Mouse (Mus musculus): Measurements from ENCODE around the gene Far2. TPM values are rescaled to one million over a fixed set of nuclear protein-coding genes. Genes with fewer than 3 reads are reported as not detected.
A peak's percentile ranks its signal among the peaks of the same experiment; 100 is the strongest.

Gene Far2
- polyA plus RNA-seq, 1 experiment from 2014 or later = 3.8 TPM

DNA sequence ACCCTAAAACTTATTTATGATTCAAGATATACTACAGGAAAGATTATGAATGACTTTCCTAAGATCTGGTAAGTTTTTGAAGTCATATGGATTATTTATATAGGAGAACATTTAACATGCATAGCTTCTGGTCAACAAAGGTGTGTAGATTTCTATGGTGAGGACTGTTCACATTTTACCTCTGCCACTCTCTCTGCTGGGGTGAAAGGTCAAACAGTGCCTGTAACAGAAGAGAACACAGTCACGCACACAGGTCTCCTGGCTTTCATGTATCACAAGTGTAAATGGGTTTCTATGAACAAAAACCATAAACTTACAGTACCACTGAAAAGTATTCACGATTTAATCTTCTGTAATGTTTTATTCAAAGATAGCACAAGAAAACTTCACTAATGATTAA, 152.1 kb downstream of the Far2 start:
- Histone ChIP-seq H3K9ac (ENCODE audit: low read depth, low read length) (no peak overlapping the region), H3K4me2 (replicated peaks; ENCODE audit: low read depth, low read length) (no peak overlapping the region), H3K27ac (ENCODE audit: low read depth, low read length) (no peak overlapping the region), H3K4me1 (replicated peaks; ENCODE audit: control insufficient read depth, insufficient read depth, low read length) (no peaks in the 10 kb centered on the region), H3K9me3 (ENCODE audit: control insufficient read depth, low read length) (no peaks in the 10 kb centered on the region), H3K27me3 (ENCODE audit: control insufficient read depth, insufficient read depth, low read length) (no peaks in the 10 kb centered on the region), H3K4me3 (ENCODE audit: low read depth, low read length) (no peak overlapping the region), H3K36me3 (ENCODE audit: control insufficient read depth, insufficient read depth, low read length) (0 out of 2 replicates have a peak, but pooled peaks cover 3% of the 10 kb centered on the region)
- DNase-seq (ENCODE audit: low spot score) = no peak
- no peak for ATAC-seq (ENCODE audit: low FRiP score)
- WGBS = 88% methylated on average over 2 of the region's 2 CpGs

DNA sequence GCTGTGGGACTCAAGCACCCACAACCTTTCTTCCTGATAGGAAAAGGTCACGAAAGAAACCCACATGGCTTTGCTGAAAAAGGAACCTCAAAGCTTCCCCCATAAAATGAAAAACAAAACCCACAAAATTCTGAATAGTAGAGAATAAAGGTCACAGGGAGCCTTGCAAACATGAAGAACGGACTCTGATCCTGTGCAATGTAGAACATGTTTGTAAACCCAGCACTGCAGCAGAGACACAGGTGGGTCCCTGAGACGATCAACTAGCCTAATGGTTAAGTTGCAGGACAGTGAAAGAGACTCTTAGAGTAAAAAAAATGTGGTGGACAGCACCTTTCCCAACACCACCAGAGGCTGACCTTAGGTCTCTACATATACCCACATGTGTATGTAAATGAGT, 152.7 kb downstream of the Far2 start:
- no peak overlapping the region for H3K4me2 ChIP-seq (replicated peaks; ENCODE audit: low read depth, low read length)
- no peak overlapping the region for H3K4me3 ChIP-seq (ENCODE audit: low read depth, low read length)
- no peaks in the 10 kb centered on the region for H3K9me3 ChIP-seq (ENCODE audit: control insufficient read depth, low read length)
- no peak overlapping the region for H3K9ac ChIP-seq (ENCODE audit: low read depth, low read length)
- no peak overlapping the region for H3K27ac ChIP-seq (ENCODE audit: low read depth, low read length)
- H3K4me1 ChIP-seq (replicated peaks; ENCODE audit: control insufficient read depth, insufficient read depth, low read length) = no peaks in the 10 kb centered on the region
- H3K27me3 ChIP-seq (ENCODE audit: control insufficient read depth, insufficient read depth, low read length) = no peaks in the 10 kb centered on the region
- no peak for DNase-seq (ENCODE audit: low spot score)
- H3K36me3 ChIP-seq (ENCODE audit: control insufficient read depth, insufficient read depth, low read length) = 0 out of 2 replicates have a peak, but pooled peaks cover 3% of the 10 kb centered on the region
- WGBS = 95% methylated on average over 3 of the region's 3 CpGs
- no peak for ATAC-seq (ENCODE audit: low FRiP score)

- no peak for DNase-seq (ENCODE audit: low spot score)
- Histone ChIP-seq H3K4me1 (replicated peaks; ENCODE audit: control insufficient read depth, insufficient read depth, low read length) (no peaks in the 10 kb centered on the region), H3K36me3 (ENCODE audit: control insufficient read depth, insufficient read depth, low read length) (0 out of 2 replicates have a peak, but pooled peaks cover 3% of the 10 kb centered on the region), H3K9ac (ENCODE audit: low read depth, low read length) (no peak overlapping the region), H3K4me2 (replicated peaks; ENCODE audit: low read depth, low read length) (no peak overlapping the region), H3K4me3 (ENCODE audit: low read depth, low read length) (no peak overlapping the region), H3K27ac (ENCODE audit: low read depth, low read length) (no peak overlapping the region), H3K27me3 (ENCODE audit: control insufficient read depth, insufficient read depth, low read length) (no peaks in the 10 kb centered on the region), H3K9me3 (ENCODE audit: control insufficient read depth, low read length) (no peaks in the 10 kb centered on the region)
- no peak for ATAC-seq (ENCODE audit: low FRiP score)
- WGBS = 97% methylated on average over 1 of the region's 1 CpGs
Observed at GRCm38 (mm10) chr6:148205134-148205533, 158.1 kb downstream of the Far2 start.

GRCm38 (mm10) chr6:148207522-148207921, 160.5 kb downstream of the Far2 start:
- no peaks in the 10 kb centered on the region for H3K4me1 ChIP-seq (replicated peaks; ENCODE audit: control insufficient read depth, insufficient read depth, low read length)
- no peaks in the 10 kb centered on the region for H3K27me3 ChIP-seq (ENCODE audit: control insufficient read depth, insufficient read depth, low read length)
- DNase-seq (ENCODE audit: low spot score) = no peak
- no peaks in the 10 kb centered on the region for H3K9me3 ChIP-seq (ENCODE audit: control insufficient read depth, low read length)
- no peak overlapping the region for H3K4me3 ChIP-seq (ENCODE audit: low read depth, low read length)
- H3K27ac ChIP-seq (ENCODE audit: low read depth, low read length) = no peak overlapping the region
- 0 out of 2 replicates have a peak, but pooled peaks cover 3% of the 10 kb centered on the region for H3K36me3 ChIP-seq (ENCODE audit: control insufficient read depth, insufficient read depth, low read length)
- 86% methylated on average over 1 of the region's 1 CpGs for WGBS
- no peak overlapping the region for H3K9ac ChIP-seq (ENCODE audit: low read depth, low read length)
- no peak overlapping the region for H3K4me2 ChIP-seq (replicated peaks; ENCODE audit: low read depth, low read length)
- no peak for ATAC-seq (ENCODE audit: low FRiP score)

GRCm38 (mm10) chr6:148211391-148211876, 164.4 kb downstream of the Far2 start:
- no peaks in the 10 kb centered on the region for H3K36me3 ChIP-seq (ENCODE audit: control insufficient read depth, insufficient read depth, low read length)
- peak overlapping the region; percentile 87 for H3K27ac ChIP-seq (ENCODE audit: low read depth, low read length)
- 2% methylated on average over 51 of the region's 51 CpGs for WGBS
- DNase-seq (ENCODE audit: low spot score) (no peak), ATAC-seq (ENCODE audit: low FRiP score) (peak; percentile 71; the same call in 1 of the 2 replicates)
- no peaks in the 10 kb centered on the region for H3K27me3 ChIP-seq (ENCODE audit: control insufficient read depth, insufficient read depth, low read length)
- H3K4me1 ChIP-seq (replicated peaks; ENCODE audit: control insufficient read depth, insufficient read depth, low read length) = no peaks in the 10 kb centered on the region
- H3K4me2 ChIP-seq (replicated peaks; ENCODE audit: low read depth, low read length) = peak overlapping the region; percentile 48
- no peaks in the 10 kb centered on the region for H3K9me3 ChIP-seq (ENCODE audit: control insufficient read depth, low read length)
- H3K4me3 ChIP-seq (ENCODE audit: low read depth, low read length) = peak overlapping the region; percentile 75
- peak overlapping the region; percentile 93 for H3K9ac ChIP-seq (ENCODE audit: low read depth, low read length)

- Histone ChIP-seq H3K27ac (ENCODE audit: low read depth, low read length) (peak within 1 kb of the TSS; percentile 87), H3K9me3 (ENCODE audit: control insufficient read depth, low read length) (no peaks in the 10 kb centered on the region), H3K9ac (ENCODE audit: low read depth, low read length) (peak within 1 kb of the TSS; percentile 93), H3K36me3 (ENCODE audit: control insufficient read depth, insufficient read depth, low read length) (no peaks in the 10 kb centered on the region), H3K4me1 (replicated peaks; ENCODE audit: control insufficient read depth, insufficient read depth, low read length) (no peaks in the 10 kb centered on the region), H3K27me3 (ENCODE audit: control insufficient read depth, insufficient read depth, low read length) (no peaks in the 10 kb centered on the region), H3K4me3 (ENCODE audit: low read depth, low read length) (peak within 1 kb of the TSS; percentile 75), H3K4me2 (replicated peaks; ENCODE audit: low read depth, low read length) (peak within 1 kb of the TSS; percentile 54)
- under 1% methylated on average over 61 of the region's 61 CpGs for WGBS
- peak; percentile 99 for ATAC-seq (ENCODE audit: low FRiP score)
- DNase-seq (ENCODE audit: low spot score) = peak; percentile 99
Observed at GRCm38 (mm10) chr6:148211897-148212680, 165.0 kb downstream of the Far2 start, which contains the start of gene Ergic2. Gene Ergic2 (minus strand): TSS chr6:148212374.

DNA sequence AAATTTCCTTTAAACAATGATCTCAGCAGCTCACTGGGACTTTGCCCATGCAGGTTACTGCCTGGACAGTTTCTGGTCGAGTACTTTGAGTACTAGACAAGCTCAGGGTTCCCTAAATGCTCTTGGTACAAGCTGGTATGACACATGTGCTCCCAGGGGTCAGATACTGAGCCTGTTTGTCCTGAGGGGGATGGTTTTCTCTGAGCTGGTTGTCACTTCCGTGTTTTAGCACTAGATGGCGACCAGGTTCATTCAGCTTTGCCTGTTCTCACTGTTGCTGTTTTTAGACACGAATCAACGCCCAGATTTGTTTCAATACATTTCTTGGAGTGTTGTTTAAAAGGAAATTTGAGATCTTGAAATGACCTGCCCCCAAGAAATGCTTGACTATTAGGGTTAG, 167.7 kb downstream of the Far2 start:
- Histone ChIP-seq H3K36me3 (ENCODE audit: control insufficient read depth, insufficient read depth, low read length) (no peaks in the 10 kb centered on the region), H3K27me3 (ENCODE audit: control insufficient read depth, insufficient read depth, low read length) (no peaks in the 10 kb centered on the region), H3K9me3 (ENCODE audit: control insufficient read depth, low read length) (no peaks in the 10 kb centered on the region), H3K27ac (ENCODE audit: low read depth, low read length) (no peak overlapping the region), H3K4me1 (replicated peaks; ENCODE audit: control insufficient read depth, insufficient read depth, low read length) (no peaks in the 10 kb centered on the region), H3K4me3 (ENCODE audit: low read depth, low read length) (no peak overlapping the region), H3K9ac (ENCODE audit: low read depth, low read length) (no peak overlapping the region), H3K4me2 (replicated peaks; ENCODE audit: low read depth, low read length) (no peak overlapping the region)
- 16% methylated on average over 5 of the region's 5 CpGs for WGBS
- no peak for ATAC-seq (ENCODE audit: low FRiP score)
- DNase-seq (ENCODE audit: low spot score) = peak; percentile 71

DNA sequence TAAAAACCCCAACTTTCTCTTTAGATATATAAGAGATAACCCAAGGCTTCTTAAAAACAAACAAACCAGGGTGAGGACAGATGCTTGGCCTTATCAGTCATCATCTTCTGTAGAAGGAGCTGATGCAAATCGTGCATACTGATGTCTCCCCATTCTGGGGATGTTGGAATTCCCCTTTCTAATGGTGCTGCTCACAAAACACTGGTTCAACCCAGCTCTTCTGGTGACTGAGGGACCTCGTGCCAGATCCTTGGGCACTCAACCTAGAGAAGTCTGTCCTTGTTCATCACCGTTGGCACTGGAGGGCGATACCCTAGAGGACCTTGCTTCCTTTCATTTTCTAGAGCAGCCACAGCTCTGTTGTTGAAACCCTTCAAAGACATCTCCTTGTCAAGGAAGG, 169.7 kb downstream of the Far2 start:
- 86% methylated on average over 4 of the region's 4 CpGs for WGBS
- no peak for DNase-seq (ENCODE audit: low spot score)
- H3K4me2 ChIP-seq (replicated peaks; ENCODE audit: low read depth, low read length) = no peak overlapping the region
- H3K4me3 ChIP-seq (ENCODE audit: low read depth, low read length) = no peak overlapping the region
- no peak overlapping the region for H3K27ac ChIP-seq (ENCODE audit: low read depth, low read length)
- no peak overlapping the region for H3K9ac ChIP-seq (ENCODE audit: low read depth, low read length)
- H3K27me3 ChIP-seq (ENCODE audit: control insufficient read depth, insufficient read depth, low read length) = no peaks in the 10 kb centered on the region
- H3K9me3 ChIP-seq (ENCODE audit: control insufficient read depth, low read length) = no peaks in the 10 kb centered on the region
- ATAC-seq (ENCODE audit: low FRiP score) = no peak
- H3K36me3 ChIP-seq (ENCODE audit: control insufficient read depth, insufficient read depth, low read length) = no peaks in the 10 kb centered on the region
- H3K4me1 ChIP-seq (replicated peaks; ENCODE audit: control insufficient read depth, insufficient read depth, low read length) = no peaks in the 10 kb centered on the region

Data from hindbrain, embryonic 11.5 days (tissue).